Mouse (Mus musculus) liver, adult 2 months (tissue): ENCODE measurements around the gene Gpr35.

Experiments
- CTCF ChIP-seq: fragments of 200-500 bp; IDR thresholded peaks from 2 replicates; pipeline ENCODE4 v1.5.1; 2011; ENCODE audit warnings: low read depth, low read length, control low read depth
- POLR2A ChIP-seq: fragments of 200-500 bp; IDR thresholded peaks from 2 replicates; pipeline ENCODE4 v1.6.1; 2011; ENCODE audit warnings: low read length, control low read depth; ENCODE audit not compliant: insufficient read depth; ENCODE audit errors: extremely low read depth

DNA sequence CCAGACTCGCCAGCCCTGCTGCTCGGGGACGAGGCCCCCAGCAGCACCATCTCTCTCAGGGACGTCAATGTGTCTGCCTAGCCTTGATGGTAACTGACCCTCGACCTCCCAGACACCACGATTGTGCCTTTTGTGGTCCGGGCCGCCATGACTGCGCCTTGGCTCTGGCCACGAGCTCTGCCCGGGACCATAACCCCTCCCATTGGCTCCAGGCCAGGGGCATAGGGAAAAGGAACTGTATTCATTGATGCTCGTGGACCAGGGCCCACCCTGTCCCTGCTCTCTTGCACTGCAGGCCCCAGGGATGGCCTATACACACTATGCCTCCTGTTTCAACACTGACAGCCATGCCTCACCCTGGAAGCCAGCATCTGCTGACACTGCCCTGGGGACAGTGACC, 30.9 kb upstream of the Gpr35 start:
- TF ChIP-seq CTCF = no peak
- no peak for TF ChIP-seq POLR2A
